23 mouse cellular contexts compared by ENCODE assay signal in the genomic region with DNA sequence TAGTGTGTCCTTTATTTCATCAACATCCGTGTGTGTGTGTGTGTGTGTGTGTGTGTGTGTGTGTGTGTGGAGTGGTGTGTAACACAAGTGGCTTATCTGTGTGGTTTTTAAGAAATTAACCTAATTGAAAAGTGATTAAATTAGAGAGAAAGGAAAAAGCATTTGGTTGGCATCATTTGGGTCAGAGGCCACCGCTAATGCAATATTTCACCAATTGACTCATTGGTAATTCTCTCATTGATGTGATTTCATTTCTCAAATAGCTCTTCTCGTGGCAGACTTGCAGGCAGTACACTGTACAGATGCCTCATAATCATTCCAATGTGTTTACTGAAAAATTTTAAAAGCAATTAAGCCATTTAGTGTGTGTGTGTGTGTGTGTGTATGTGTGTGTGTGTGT. TPM values are rescaled to one million over a fixed set of nuclear protein-coding genes. Genes with fewer than 3 reads are reported as not detected.
DNase-seq lines count a peak whose midpoint lies in the region; ATAC-seq and TF ChIP-seq lines count a peak whose summit lies in the region.
"Had no signal": no experiment of that assay in that cellular context is flagged by ENCODE, and none has a peak within 500 bp of the region (broad histone marks: within the 10 kb centered on the region; RNA-seq: fewer than 3 reads in every experiment).

No protein-coding gene starts in this region.

- no peak overlapping the region for H3K4me2 ChIP-seq in heart, embryonic 15.5 days
- no peak overlapping the region for H3K4me2 ChIP-seq in embryonic facial prominence, embryonic 14.5 days (ENCODE audit: low read depth, low read length)
- H3K4me2 ChIP-seq in stomach, postnatal 0 days (replicated peaks; ENCODE audit: low read depth): no peak overlapping the region
- H3K4me2 ChIP-seq: midbrain, embryonic 15.5 days had no signal

- no peaks in the 10 kb centered on the region for H3K36me3 ChIP-seq in heart, embryonic 15.5 days
- H3K36me3 ChIP-seq in heart, adult 2 months (ENCODE audit: control insufficient read depth, insufficient read depth, low read length): no peaks in the 10 kb centered on the region
- H3K36me3 ChIP-seq in embryonic facial prominence, embryonic 14.5 days (ENCODE audit: control insufficient read depth, insufficient read depth, low read length): no peaks in the 10 kb centered on the region
- no peaks in the 10 kb centered on the region for H3K36me3 ChIP-seq in stomach, postnatal 0 days (ENCODE audit: control insufficient read depth, insufficient read depth, low read length)
- H3K36me3 ChIP-seq: midbrain, embryonic 15.5 days had no signal

- TF ChIP-seq EP300 in heart, adult 2 months (IDR thresholded peaks at IDR 0.05; ENCODE audit: insufficient read depth, low read depth, low read length): no peak
- no peak for TF ChIP-seq EP300 in stomach, postnatal 0 days (optimal IDR thresholded peaks at IDR 0.05)

- H3K4me1 ChIP-seq in heart, embryonic 15.5 days (replicated peaks): peaks cover 42% of the 10 kb centered on the region
- peaks cover 3% of the 10 kb centered on the region for H3K4me1 ChIP-seq in heart, adult 2 months (ENCODE audit: control insufficient read depth, insufficient read depth, low read length)
- H3K4me1 ChIP-seq in embryonic facial prominence, embryonic 14.5 days (ENCODE audit: control insufficient read depth, insufficient read depth, low read length): peaks cover 12% of the 10 kb centered on the region; the same call in 1 of the 2 replicates
- peaks cover 9% of the 10 kb centered on the region for H3K4me1 ChIP-seq in stomach, postnatal 0 days (replicated peaks; ENCODE audit: control insufficient read depth, insufficient read depth)

- H3K9ac ChIP-seq in heart, embryonic 15.5 days: no peak overlapping the region
- H3K9ac ChIP-seq in heart, adult 2 months (ENCODE audit: low read depth, low read length): no peak overlapping the region
- no peak overlapping the region for H3K9ac ChIP-seq in embryonic facial prominence, embryonic 14.5 days (ENCODE audit: low read depth, low read length)
- H3K9ac ChIP-seq in stomach, postnatal 0 days (ENCODE audit: low read length): no peak overlapping the region
- H3K9ac ChIP-seq: liver, postnatal 0 days; midbrain, embryonic 15.5 days had no signal

- no peaks in the 10 kb centered on the region for H3K27me3 ChIP-seq in heart, embryonic 15.5 days
- no peaks in the 10 kb centered on the region for H3K27me3 ChIP-seq in heart, adult 2 months (ENCODE audit: control insufficient read depth, insufficient read depth, low read length)
- no peaks in the 10 kb centered on the region for H3K27me3 ChIP-seq in embryonic facial prominence, embryonic 14.5 days (replicated peaks; ENCODE audit: control insufficient read depth, insufficient read depth, low read length)
- H3K27me3 ChIP-seq in stomach, postnatal 0 days (ENCODE audit: control insufficient read depth, insufficient read depth, low read length): no peaks in the 10 kb centered on the region
- H3K27me3 ChIP-seq: midbrain, embryonic 15.5 days had no signal

- H3K27ac ChIP-seq in heart, embryonic 15.5 days: peak overlapping the region; percentile 46; the same call in 1 of the 2 replicates
- H3K27ac ChIP-seq in heart, adult 2 months: no peak overlapping the region
- peak overlapping the region; percentile 80 for H3K27ac ChIP-seq in embryonic facial prominence, embryonic 14.5 days (replicated peaks; ENCODE audit: low read depth, low read length)
- 0 out of 2 replicates have a peak overlapping the region, but pooled peaks have one; percentile 30 for H3K27ac ChIP-seq in stomach, postnatal 0 days (replicated peaks)
- H3K27ac ChIP-seq: midbrain, embryonic 15.5 days had no signal

- no peak for ATAC-seq in heart, embryonic 15.5 days (replicated peaks; ENCODE audit: insufficient number of reproducible peaks, insufficient read depth, low FRiP score, low read depth)
- ATAC-seq in embryonic facial prominence, embryonic 14.5 days (ENCODE audit: low read depth): no peak
- ATAC-seq in stomach, postnatal 0 days (ENCODE audit: low FRiP score, low TSS enrichment): no peak
- ATAC-seq: CD4-positive, CD25-positive, alpha-beta regulatory T cell, adult 4 months; liver, postnatal 0 days; midbrain, embryonic 15.5 days had no signal

- TF ChIP-seq CTCF in heart, adult 2 months (IDR thresholded peaks at IDR 0.05): no peak
- TF ChIP-seq CTCF in stomach, postnatal 0 days (IDR thresholded peaks at IDR 0.05; ENCODE audit: low read depth): no peak

- DNase-seq in adrenal gland, adult 2 months: peak; percentile 5
- DNase-seq in adrenal gland, postnatal 25 days: no peak
- no peak for DNase-seq in heart, adult 2 months
- DNase-seq in embryonic facial prominence, embryonic 14.5 days (ENCODE audit: low spot score): no peak
- DNase-seq in stomach, postnatal 0 days (ENCODE audit: low spot score): no peak
- DNase-seq in right cerebral cortex, postnatal 4 days: no peak
- DNase-seq in urinary bladder, postnatal 10 days (ENCODE audit: low spot score): no peak
- DNase-seq: cerebellum, adult 2 months; cerebellum, postnatal 36 days; kidney, adult 2 months; kidney, postnatal 10 days; layer of hippocampus, postnatal 36 days; liver, postnatal 0 days had no signal

- TF ChIP-seq POLR2A in heart, adult 2 months (IDR thresholded peaks at IDR 0.05; ENCODE audit: insufficient read depth, low read depth, low read length): no peak

- WGBS in heart, embryonic 15.5 days: 78% methylated on average over 3 of the region's 3 CpGs
- WGBS in heart, adult 2 months: 96% methylated on average over 3 of the region's 3 CpGs
- 47% methylated on average over 3 of the region's 3 CpGs for WGBS in embryonic facial prominence, embryonic 14.5 days
- WGBS in stomach, postnatal 0 days: 67% methylated on average over 3 of the region's 3 CpGs

- no peaks in the 10 kb centered on the region for H3K9me3 ChIP-seq in heart, embryonic 15.5 days (replicated peaks)
- H3K9me3 ChIP-seq in embryonic facial prominence, embryonic 14.5 days (ENCODE audit: control insufficient read depth, low read length): no peaks in the 10 kb centered on the region
- no peaks in the 10 kb centered on the region for H3K9me3 ChIP-seq in stomach, postnatal 0 days (ENCODE audit: control insufficient read depth, low read length)
- H3K9me3 ChIP-seq: midbrain, embryonic 15.5 days had no signal

- H3K4me3 ChIP-seq in heart, embryonic 15.5 days: no peak overlapping the region
- no peak overlapping the region for H3K4me3 ChIP-seq in heart, adult 2 months
- H3K4me3 ChIP-seq in embryonic facial prominence, embryonic 14.5 days (ENCODE audit: low read depth, low read length): no peak overlapping the region
- H3K4me3 ChIP-seq in stomach, postnatal 0 days (ENCODE audit: low read depth, low read length): no peak overlapping the region
- H3K4me3 ChIP-seq: midbrain, embryonic 15.5 days had no signal

- H3K79me2 ChIP-seq in heart, adult 2 months (replicated peaks; ENCODE audit: control insufficient read depth, insufficient read depth, low read length): no peaks in the 10 kb centered on the region

- intact Hi-C loops in heart, adult 2 months (cut with DNase I): no loop called here

RNA-seq across cellular contexts. Expression of a gene that starts 11.3 kb away (rescaled TPM):
- not detected for total RNA-seq in adrenal gland, adult 2 months (2021)
- not detected in 2 replicates for polyA plus RNA-seq in adrenal gland, adult 2 months (2012; rRNA removed)
- not detected in 2 replicates for total RNA-seq in adrenal gland, postnatal 25 days (2021)
- polyA plus RNA-seq in heart, embryonic 15.5 days (2015; fragmentation: Nextera tagmentation; extraction: Ambion mirVana): 0.16 TPM in 1 of 2 replicates, not detected in the other
- not detected for total RNA-seq in heart, adult 2 months (2021)
- polyA plus RNA-seq in heart, adult 2 months (2012; rRNA removed): 0.08 and 0.38 TPM in 2 replicates
- polyA plus RNA-seq in embryonic facial prominence, embryonic 14.5 days (2014; fragmentation: Nextera tagmentation; extraction: Ambion mirVana): 0.13 and 0.36 TPM in 2 replicates
- polyA plus RNA-seq in stomach, postnatal 0 days (2015; fragmentation: Nextera tagmentation; extraction: Ambion mirVana): not detected in 2 replicates
- total RNA-seq: gastrocnemius, adult 8-10 months; granulocyte monocyte progenitor cell, adult 5-6 weeks; liver, adult 2 months; megakaryocyte, adult 5-6 weeks had no signal
- polyA plus RNA-seq: CD4-positive, CD25-positive, alpha-beta regulatory T cell, adult 4 months; forebrain, embryonic 11.5 days; liver, adult 2 months; liver, postnatal 0 days; stomach, embryonic 16.5 days; thymus, postnatal 0 days had no signal
